In genomic region chr6:101299434-101299833, GRCm38 (mm10) we compare ENCODE assay signal across 27 mouse cellular contexts.
DNase-seq lines count a peak whose midpoint lies in the region; ATAC-seq and TF ChIP-seq lines count a peak whose summit lies in the region.
"Had no signal": no experiment of that assay in that cellular context is flagged by ENCODE, and none has a peak within 500 bp of the region (broad histone marks: within the 10 kb centered on the region; RNA-seq: fewer than 3 reads in every experiment).

No protein-coding gene starts in this region.

- H3K9ac ChIP-seq in liver, postnatal 0 days (replicated peaks) = no peak overlapping the region
- H3K9ac ChIP-seq in liver, embryonic 11.5 days (ENCODE audit: low read depth, low read length) = no peak overlapping the region
- no peak overlapping the region for H3K9ac ChIP-seq in kidney, embryonic 16.5 days (replicated peaks; ENCODE audit: low read length)
- H3K9ac ChIP-seq: embryonic facial prominence, embryonic 12.5 days; embryonic facial prominence, embryonic 15.5 days; forebrain, embryonic 12.5 days; forebrain, embryonic 15.5 days; heart, embryonic 12.5 days; heart, embryonic 15.5 days; hindbrain, embryonic 12.5 days; hindbrain, embryonic 15.5 days had no signal

- no peaks in the 10 kb centered on the region for H3K36me3 ChIP-seq in liver, postnatal 0 days (replicated peaks; ENCODE audit: insufficient read depth, low read length)
- no peaks in the 10 kb centered on the region for H3K36me3 ChIP-seq in liver, embryonic 11.5 days (ENCODE audit: control insufficient read depth, insufficient read depth, low read length)
- H3K36me3 ChIP-seq in kidney, embryonic 16.5 days (ENCODE audit: insufficient read depth, low read length) = no peaks in the 10 kb centered on the region
- H3K36me3 ChIP-seq: forebrain, embryonic 12.5 days; forebrain, embryonic 15.5 days; heart, embryonic 15.5 days; hindbrain, embryonic 12.5 days; hindbrain, embryonic 15.5 days had no signal

- H3K9me3 ChIP-seq in liver, postnatal 0 days (ENCODE audit: low read length) = no peaks in the 10 kb centered on the region
- H3K9me3 ChIP-seq in liver, embryonic 11.5 days (ENCODE audit: control insufficient read depth, low read length) = no peaks in the 10 kb centered on the region
- no peaks in the 10 kb centered on the region for H3K9me3 ChIP-seq in kidney, embryonic 16.5 days (ENCODE audit: low read length)
- H3K9me3 ChIP-seq: embryonic facial prominence, embryonic 12.5 days; embryonic facial prominence, embryonic 15.5 days; forebrain, embryonic 12.5 days; forebrain, embryonic 15.5 days; heart, embryonic 12.5 days; heart, embryonic 15.5 days; hindbrain, embryonic 12.5 days; hindbrain, embryonic 15.5 days had no signal

- 59% methylated on average over 2 of the region's 2 CpGs for WGBS in liver, postnatal 0 days (ENCODE audit: insufficient replicate concordance)
- WGBS in liver, embryonic 11.5 days = 90% methylated on average over 2 of the region's 2 CpGs
- 99% methylated on average over 2 of the region's 2 CpGs for WGBS in kidney, embryonic 16.5 days

- H3K27me3 ChIP-seq in liver, postnatal 0 days (ENCODE audit: insufficient read depth, low read length) = no peaks in the 10 kb centered on the region
- H3K27me3 ChIP-seq in liver, embryonic 11.5 days (replicated peaks; ENCODE audit: control insufficient read depth, insufficient read depth, low read length) = no peaks in the 10 kb centered on the region
- H3K27me3 ChIP-seq in kidney, embryonic 16.5 days (ENCODE audit: insufficient read depth, low read length) = no peaks in the 10 kb centered on the region
- H3K27me3 ChIP-seq: embryonic facial prominence, embryonic 12.5 days; embryonic facial prominence, embryonic 15.5 days; forebrain, embryonic 15.5 days; heart, embryonic 12.5 days; heart, embryonic 15.5 days had no signal

- no peak overlapping the region for H3K27ac ChIP-seq in liver, postnatal 0 days (ENCODE audit: low read depth)
- no peak overlapping the region for H3K27ac ChIP-seq in liver, embryonic 11.5 days (ENCODE audit: low read depth, low read length)
- no peak overlapping the region for H3K27ac ChIP-seq in kidney, embryonic 16.5 days (ENCODE audit: low read length)
- H3K27ac ChIP-seq: embryonic facial prominence, embryonic 12.5 days; forebrain, embryonic 12.5 days; forebrain, embryonic 15.5 days; heart, embryonic 15.5 days; hindbrain, embryonic 12.5 days; hindbrain, embryonic 15.5 days had no signal

- peak; percentile 41 for ATAC-seq in liver, postnatal 0 days
- no peak for ATAC-seq in liver, embryonic 11.5 days (replicated peaks; ENCODE audit: low FRiP score)
- ATAC-seq in megakaryocyte progenitor cell, adult 5-6 weeks (replicated peaks; ENCODE audit: poor library complexity) = peak; percentile 49
- no peak for ATAC-seq in kidney, embryonic 16.5 days (ENCODE audit: low FRiP score, low TSS enrichment)
- ATAC-seq: activated CD4-positive, CD25-positive, alpha-beta regulatory T cell, adult 4 months; forebrain, embryonic 15.5 days had no signal

- intact Hi-C loops in heart, postnatal 14 days (cut with DNase I) = no loop called here

- H3K4me1 ChIP-seq in liver, postnatal 0 days (ENCODE audit: insufficient read depth) = no peaks in the 10 kb centered on the region
- peaks cover 2% of the 10 kb centered on the region; the same call in 1 of the 2 replicates for H3K4me1 ChIP-seq in liver, embryonic 11.5 days (replicated peaks; ENCODE audit: control insufficient read depth, insufficient read depth, low read length)
- no peaks in the 10 kb centered on the region for H3K4me1 ChIP-seq in kidney, embryonic 16.5 days (ENCODE audit: insufficient read depth, low read length)
- H3K4me1 ChIP-seq: forebrain, embryonic 15.5 days; hindbrain, embryonic 15.5 days had no signal

- TF ChIP-seq CTCF in liver, postnatal 0 days (IDR thresholded peaks at IDR 0.05; ENCODE audit: low read depth) = no peak

- DNase-seq in heart, adult 11 months = peak; percentile 7
- DNase-seq in heart, postnatal 14 days = no peak
- no peak for DNase-seq in liver, postnatal 0 days
- no peak for DNase-seq in liver, embryonic 11.5 days (ENCODE audit: low spot score)
- DNase-seq in kidney, adult 18-20 months = no peak
- DNase-seq: adrenal gland, adult 8-10 months; adrenal gland, postnatal 25 days; cerebellum, adult 11-12 months; cerebellum, adult 8-10 months; cerebellum, postnatal 10 days; cerebellum, postnatal 36 days; gastrocnemius, postnatal 36 days; heart, adult 18-20 months; heart, postnatal 10 days; heart, postnatal 4 days had no signal

- no peak overlapping the region for H3K4me3 ChIP-seq in liver, postnatal 0 days (ENCODE audit: low read depth, low read length)
- H3K4me3 ChIP-seq in liver, embryonic 11.5 days (ENCODE audit: low read depth, low read length) = no peak overlapping the region
- no peak overlapping the region for H3K4me3 ChIP-seq in kidney, embryonic 16.5 days (ENCODE audit: low read length)
- H3K4me3 ChIP-seq: embryonic facial prominence, embryonic 12.5 days; embryonic facial prominence, embryonic 15.5 days; erythroblast, embryonic 14.5 days; forebrain, embryonic 12.5 days; forebrain, embryonic 15.5 days; heart, embryonic 12.5 days; heart, embryonic 15.5 days; hindbrain, embryonic 12.5 days; hindbrain, embryonic 15.5 days had no signal

- TF ChIP-seq EP300 in liver, postnatal 0 days (IDR thresholded peaks at IDR 0.05; ENCODE audit: low read depth) = no peak

- H3K4me2 ChIP-seq in liver, postnatal 0 days (ENCODE audit: low read depth, low read length) = no peak overlapping the region
- H3K4me2 ChIP-seq in liver, embryonic 11.5 days = no peak overlapping the region
- H3K4me2 ChIP-seq in kidney, embryonic 16.5 days (replicated peaks; ENCODE audit: low read depth, low read length) = no peak overlapping the region
- H3K4me2 ChIP-seq: embryonic facial prominence, embryonic 12.5 days; embryonic facial prominence, embryonic 15.5 days; forebrain, embryonic 12.5 days; forebrain, embryonic 15.5 days; heart, embryonic 12.5 days; heart, embryonic 15.5 days; hindbrain, embryonic 12.5 days; hindbrain, embryonic 15.5 days had no signal

Comparison
In these comparisons a context has a peak if more than half of its experiments do, and no peak if none do; other contexts are left out.
1. ATAC-seq: peak in liver, postnatal 0 days (single experiment) and megakaryocyte progenitor cell, adult 5-6 weeks (single experiment); none in liver, embryonic 11.5 days (single experiment) and kidney, embryonic 16.5 days (single experiment).